Mouse (Mus musculus): Measurements from ENCODE around the gene Zswim9.

Gene Zswim9

GRCm38 (mm10) chr7:13268749-13269260, 9.7 kb downstream of the Zswim9 start:
- no peak for DNase-seq (ENCODE audit: low spot score in 2 of 2)

DNA sequence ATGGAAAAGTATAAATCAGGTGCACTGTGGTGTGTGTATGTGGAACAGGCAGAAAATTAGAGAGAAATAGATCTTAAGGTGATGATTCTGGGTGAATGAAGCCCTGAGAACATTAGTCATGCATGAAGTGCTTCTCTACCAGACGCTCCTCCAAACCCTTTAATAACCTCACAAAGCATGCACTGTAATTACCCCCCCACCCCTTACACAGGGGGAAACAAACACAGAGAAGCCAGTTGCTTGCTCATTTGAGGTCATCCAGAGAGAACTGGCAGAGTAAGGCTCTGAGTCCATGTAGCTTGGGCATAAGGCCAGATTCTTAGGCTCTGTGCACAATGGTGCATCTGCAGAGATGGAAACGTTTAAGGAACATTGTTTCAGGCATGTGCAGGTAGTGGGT, 14.1 kb downstream of the Zswim9 start:
- no peak for DNase-seq (ENCODE audit: low spot score in 2 of 2)

DNA sequence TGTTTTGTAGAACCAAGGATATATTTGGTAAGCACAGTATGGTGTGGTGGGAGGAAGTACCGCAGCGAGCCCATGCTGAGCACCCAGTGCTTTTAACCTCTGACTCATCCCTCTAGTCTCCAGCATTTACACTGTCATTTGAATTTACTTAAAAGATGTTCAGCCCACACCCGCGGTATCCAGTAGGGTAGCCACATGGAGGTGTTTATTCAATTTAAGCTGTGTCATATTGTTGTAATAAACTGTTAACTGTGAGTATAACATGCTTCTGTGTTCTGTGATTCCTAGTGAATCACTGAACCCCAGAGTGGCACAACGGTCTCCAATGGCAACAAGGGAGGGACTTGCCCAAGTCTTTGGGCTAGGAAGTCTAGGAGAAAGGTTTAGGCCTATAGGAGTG, 14.7 kb downstream of the Zswim9 start:
- DNase-seq (ENCODE audit: low spot score in 2 of 2) = no peak

DNA sequence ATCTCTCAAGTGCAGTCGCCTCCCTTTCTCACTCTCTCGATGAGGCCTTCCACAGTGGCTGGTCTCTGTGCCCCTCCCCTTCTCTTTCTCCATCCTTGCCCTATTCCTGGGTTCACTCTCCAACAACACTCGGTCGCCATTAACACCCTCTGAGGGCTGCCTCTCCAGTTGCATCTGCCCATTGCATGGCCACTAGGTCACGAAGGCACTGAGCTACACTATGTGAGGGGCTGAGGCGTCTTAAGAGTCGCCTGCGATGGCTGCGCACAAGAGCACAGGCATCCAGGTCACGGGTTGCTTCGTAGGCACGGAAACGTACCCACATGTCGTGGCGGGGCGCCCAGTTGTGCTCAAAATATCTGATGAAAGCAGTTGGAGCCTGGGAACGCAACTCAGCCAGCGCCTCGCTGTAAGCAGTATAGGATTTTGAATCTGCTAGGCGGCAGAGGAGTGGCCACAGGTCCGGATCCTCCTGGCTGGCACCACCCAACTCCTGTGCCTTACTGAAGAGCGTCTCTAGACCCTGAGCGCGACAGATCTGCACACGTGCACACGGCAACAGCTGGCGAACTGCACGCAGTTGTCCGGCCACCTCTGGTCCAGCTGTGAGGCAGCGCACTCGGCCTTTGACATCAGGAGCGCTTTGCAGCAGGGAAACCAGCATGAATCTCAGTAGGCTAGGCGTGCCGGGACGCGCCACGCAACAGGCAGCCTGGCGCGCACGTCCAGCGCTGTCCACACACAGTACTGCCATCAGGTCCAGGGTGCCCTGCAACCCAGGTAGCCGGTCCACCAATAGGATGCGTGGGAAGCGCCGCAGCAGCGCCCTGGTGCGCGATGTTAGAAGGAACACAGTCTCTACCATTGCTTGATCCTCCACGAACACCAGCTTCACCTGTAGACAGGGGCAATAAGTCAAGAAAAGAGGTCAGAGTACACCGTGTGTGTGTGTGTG, 17.5 kb downstream of the Zswim9 start:
- DNase-seq (ENCODE audit: low spot score in 2 of 2) = no peak

GRCm38 (mm10) chr7:13212720-13213119, 65.8 kb downstream of the Zswim9 start, which contains the start of gene Vmn1r89:
Gene Vmn1r89, plus strand, starts transcription at chr7:13213020.
- no peak for DNase-seq (ENCODE audit: low spot score in 2 of 2)

Data from spleen, postnatal 14 days (tissue).